ENCODE assay signal across 8 mouse cellular contexts in genomic region chr5:38570876-38571275, GRCm38 (mm10). TPM values are rescaled to one million over a fixed set of nuclear protein-coding genes. Genes with fewer than 3 reads are reported as not detected.
A peak's percentile ranks its signal among the peaks of the same experiment; 100 is the strongest.
DNase-seq lines count a peak whose midpoint lies in the region; ATAC-seq and TF ChIP-seq lines count a peak whose summit lies in the region.

No protein-coding gene starts in this region.

- no peak overlapping the region for H3K4me3 ChIP-seq in midbrain, postnatal 0 days (ENCODE audit: low read depth, low read length)
- no peak overlapping the region for H3K4me3 ChIP-seq in midbrain, embryonic 15.5 days
- no peak overlapping the region for H3K4me3 ChIP-seq in small intestine, adult 2 months (ENCODE audit: low read depth, low read length)
- no peak overlapping the region for H3K4me3 ChIP-seq in forebrain, embryonic 16.5 days (replicated peaks; ENCODE audit: low read length)

- no peaks in the 10 kb centered on the region for H3K4me1 ChIP-seq in midbrain, postnatal 0 days (ENCODE audit: insufficient read depth, low read length)
- no peaks in the 10 kb centered on the region for H3K4me1 ChIP-seq in midbrain, embryonic 15.5 days
- no peaks in the 10 kb centered on the region; the same call in 1 of the 2 replicates for H3K4me1 ChIP-seq in small intestine, adult 2 months (ENCODE audit: control insufficient read depth, insufficient read depth, insufficient read length, low read length)
- no peaks in the 10 kb centered on the region for H3K4me1 ChIP-seq in forebrain, embryonic 16.5 days (replicated peaks; ENCODE audit: control insufficient read depth, insufficient read depth, low read length)

- H3K4me2 ChIP-seq in midbrain, postnatal 0 days (ENCODE audit: low read depth, low read length, poor library complexity, severe bottlenecking), result no peak overlapping the region
- H3K4me2 ChIP-seq in midbrain, embryonic 15.5 days, result no peak overlapping the region
- H3K4me2 ChIP-seq in forebrain, embryonic 16.5 days (ENCODE audit: low read length), result no peak overlapping the region

- DNase-seq in heart, adult 8-10 months (ENCODE audit: low spot score), result peak; percentile 24
- no peak for DNase-seq in heart, postnatal 36 days
- DNase-seq in midbrain, postnatal 0 days (ENCODE audit: low spot score), result no peak
- peak; percentile 64 for DNase-seq in adipocyte (ENCODE audit: low spot score)
- no peak for DNase-seq in left cerebral cortex, adult 9 months (ENCODE audit: low spot score in 2 of 2)

- no peaks in the 10 kb centered on the region for H3K27me3 ChIP-seq in midbrain, postnatal 0 days (ENCODE audit: insufficient read depth, low read length)
- no peaks in the 10 kb centered on the region for H3K27me3 ChIP-seq in midbrain, embryonic 15.5 days (replicated peaks)
- no peaks in the 10 kb centered on the region for H3K27me3 ChIP-seq in small intestine, adult 2 months (ENCODE audit: control insufficient read depth, insufficient read depth, low read length)
- H3K27me3 ChIP-seq in forebrain, embryonic 16.5 days (replicated peaks; ENCODE audit: control insufficient read depth, insufficient read depth, low read length), result no peaks in the 10 kb centered on the region

- TF ChIP-seq CTCF in midbrain, postnatal 0 days (IDR thresholded peaks at IDR 0.05), result peak; percentile 41
- peak; percentile 34; the same call in 1 of the 2 replicates for TF ChIP-seq CTCF in small intestine, adult 2 months (IDR thresholded peaks at IDR 0.05; ENCODE audit: extremely low read depth, insufficient read length, insufficient replicate concordance, low read depth, low read length)

- 82% methylated on average over 2 of the region's 2 CpGs for WGBS in midbrain, postnatal 0 days
- WGBS in midbrain, embryonic 15.5 days, result 83% methylated on average over 2 of the region's 2 CpGs
- 65% methylated on average over 2 of the region's 2 CpGs for WGBS in small intestine, adult 2 months
- WGBS in forebrain, embryonic 16.5 days, result 64% methylated on average over 2 of the region's 2 CpGs

- intact Hi-C loops in heart, postnatal 36 days (cut with DNase I), result no loop called here

- H3K9ac ChIP-seq in midbrain, postnatal 0 days (replicated peaks; ENCODE audit: low read length, poor library complexity, severe bottlenecking), result no peak overlapping the region
- no peak overlapping the region for H3K9ac ChIP-seq in midbrain, embryonic 15.5 days
- H3K9ac ChIP-seq in forebrain, embryonic 16.5 days (replicated peaks; ENCODE audit: low read depth, low read length), result no peak overlapping the region

- no peak overlapping the region for H3K27ac ChIP-seq in midbrain, postnatal 0 days (ENCODE audit: low read depth, low read length)
- H3K27ac ChIP-seq in midbrain, embryonic 15.5 days, result no peak overlapping the region
- H3K27ac ChIP-seq in small intestine, adult 2 months (ENCODE audit: insufficient read depth, low read depth, low read length), result no peak overlapping the region
- no peak overlapping the region for H3K27ac ChIP-seq in forebrain, embryonic 16.5 days (ENCODE audit: low read length)

- no peaks in the 10 kb centered on the region for H3K36me3 ChIP-seq in midbrain, postnatal 0 days (ENCODE audit: insufficient read depth, low read length)
- H3K36me3 ChIP-seq in midbrain, embryonic 15.5 days (replicated peaks), result no peaks in the 10 kb centered on the region
- no peaks in the 10 kb centered on the region for H3K36me3 ChIP-seq in small intestine, adult 2 months (ENCODE audit: control insufficient read depth, insufficient read depth, low read length)
- H3K36me3 ChIP-seq in forebrain, embryonic 16.5 days (ENCODE audit: control insufficient read depth, insufficient read depth), result no peaks in the 10 kb centered on the region

- TF ChIP-seq POLR2A in small intestine, adult 2 months (IDR thresholded peaks at IDR 0.05; ENCODE audit: low read depth, low read length), result no peak

- no peaks in the 10 kb centered on the region for H3K9me3 ChIP-seq in midbrain, postnatal 0 days (ENCODE audit: low read length)
- no peaks in the 10 kb centered on the region for H3K9me3 ChIP-seq in midbrain, embryonic 15.5 days
- H3K9me3 ChIP-seq in forebrain, embryonic 16.5 days (ENCODE audit: control insufficient read depth, low read length), result no peaks in the 10 kb centered on the region

- ATAC-seq in midbrain, postnatal 0 days (ENCODE audit: low FRiP score), result no peak
- no peak for ATAC-seq in midbrain, embryonic 15.5 days (replicated peaks)
- ATAC-seq in forebrain, embryonic 16.5 days, result no peak

RNA-seq across cellular contexts. Expression of gene Wdr1, which starts 7.9 kb away (rescaled TPM):
- 100 to 1,000 TPM; 109 to 129 (median 118) TPM for total RNA-seq in heart, adult 8-10 months (2022)
- 100 to 1,000 TPM; 111 to 113 TPM for total RNA-seq in heart, postnatal 36 days (2021)
- 253 and 266 TPM in 2 replicates for total RNA-seq in midbrain, postnatal 0 days (2014; rRNA removed)
- 203 and 207 TPM in 2 replicates for polyA plus RNA-seq in midbrain, postnatal 0 days (2015; fragmentation: Nextera tagmentation; extraction: Ambion mirVana)
- polyA plus RNA-seq in midbrain, embryonic 15.5 days (2015; fragmentation: Nextera tagmentation; extraction: Ambion mirVana), result 208 and 210 TPM in 2 replicates
- 99.3 and 223 TPM in 2 replicates for polyA plus RNA-seq in small intestine, adult 2 months (2012; rRNA removed)
- polyA plus RNA-seq in forebrain, embryonic 16.5 days (2015; fragmentation: Nextera tagmentation; extraction: Ambion mirVana), result 190 and 193 TPM in 2 replicates

Comparison
In these comparisons a context has a peak if more than half of its experiments do, and no peak if none do; other contexts are left out.
1. DNase-seq: peak in heart, adult 8-10 months (single experiment) and adipocyte (single experiment); none in heart, postnatal 36 days (0 of 2), midbrain, postnatal 0 days (single experiment) and left cerebral cortex, adult 9 months (0 of 2).